Mouse (Mus musculus) MEL (cell line): Measurements from ENCODE around the gene Actr1b. TPM values are rescaled to one million over a fixed set of nuclear protein-coding genes. Genes with fewer than 3 reads are reported as not detected.

ENCODE experiments used
- DNase-seq: peaks from one replicate; pipeline ENCODE4 v3.0.0; 2011; ENCODE audit warnings: low read depth, low spot score
- H3K27ac ChIP-seq: 2 replicates; pipeline ENCODE4 v1.5.1; 2012; ENCODE audit warnings: low read depth, mild to moderate bottlenecking, control low read depth, low read length, moderate library complexity; ENCODE audit not compliant: control insufficient read depth
- H3K27me3 ChIP-seq, 2 experiments: fragments of 150-350 bp in 1 of 2; sonication (generic) in 1 of 2; 2 replicates each; pipeline ENCODE4 v1.6.1; 2012; ENCODE audit warnings: low read length in 2 of 2, mild to moderate bottlenecking in 2 of 2, improper control_type of control experiment in 1 of 2, moderate library complexity in 1 of 2; ENCODE audit not compliant: insufficient read depth in 2 of 2, control insufficient read depth in 1 of 2
- H3K36me3 ChIP-seq, 2 experiments: 2 replicates each; pipeline ENCODE4 v1.6.1; 2012 to 2014; ENCODE audit warnings: low read length in 2 of 2, improper control_type of control experiment in 1 of 2, inconsistent platforms in 1 of 2, mild to moderate bottlenecking in 1 of 2; ENCODE audit not compliant: insufficient read depth in 2 of 2, control insufficient read depth in 1 of 2
- H3K4me1 ChIP-seq, 2 experiments: fragments of 150-350 bp in 1 of 2; sonication (generic) in 1 of 2; 2 replicates each; pipeline ENCODE4 v1.6.1; 2012; ENCODE audit warnings: low read length in 2 of 2, improper control_type of control experiment in 1 of 2, mild to moderate bottlenecking in 1 of 2; ENCODE audit not compliant: insufficient read depth in 2 of 2, control insufficient read depth in 1 of 2
- H3K4me3 ChIP-seq, 2 experiments: fragments of 150-350 bp in 1 of 2; sonication (generic) in 1 of 2; 2 replicates each; pipeline ENCODE4 v1.5.1; 2012; ENCODE audit warnings: low read depth in 2 of 2, low read length in 2 of 2, mild to moderate bottlenecking in 2 of 2, moderate library complexity in 2 of 2, control low read depth in 1 of 2, improper control_type of control experiment in 1 of 2; ENCODE audit not compliant: control insufficient read depth in 1 of 2, insufficient read depth in 1 of 2
- H3K79me2 ChIP-seq: 2 replicates; pipeline ENCODE4 v1.6.1; 2012; ENCODE audit warnings: mild to moderate bottlenecking, low read length, moderate library complexity; ENCODE audit not compliant: control insufficient read depth, poor library complexity, insufficient read depth
- H3K9ac ChIP-seq: 2 replicates; pipeline ENCODE4 v1.6.1; 2012; ENCODE audit warnings: low read depth, mild to moderate bottlenecking, control low read depth, low read length, moderate library complexity; ENCODE audit not compliant: control insufficient read depth, poor library complexity, severe bottlenecking
- H3K9me3 ChIP-seq: fragments of 150-350 bp; sonication (generic); replicated peaks from 2 replicates; pipeline ENCODE4 v1.6.1; 2012; ENCODE audit warnings: mild to moderate bottlenecking, low read length, improper control_type of control experiment, moderate library complexity; ENCODE audit not compliant: insufficient read depth
- BHLHE40 ChIP-seq: IDR thresholded peaks from 2 replicates; pipeline ENCODE4 v1.6.1; 2012; ENCODE audit warnings: low read depth, mild to moderate bottlenecking, inconsistent platforms, low read length, improper control_type of control experiment, borderline replicate concordance
- CHD1 ChIP-seq: IDR thresholded peaks from 2 replicates; pipeline ENCODE4 v1.6.1; 2012; ENCODE audit warnings: low read depth, mild to moderate bottlenecking, inconsistent platforms, low read length, improper control_type of control experiment
- CHD2 ChIP-seq: IDR thresholded peaks from 2 replicates; pipeline ENCODE4 v1.6.1; 2011; ENCODE audit warnings: low read length, improper control_type of control experiment
- CTCF ChIP-seq, 3 experiments: IDR thresholded peaks in 2 of 3; conservative IDR thresholded peaks in 1 of 3; 2 replicates each; pipeline ENCODE4 v1.5.1; 2011 to 2012; ENCODE audit warnings: low read length in 3 of 3, low read depth in 2 of 3, mild to moderate bottlenecking in 2 of 3, improper control_type of control experiment in 1 of 3, inconsistent platforms in 1 of 3, mixed read lengths in 1 of 3, moderate library complexity in 1 of 3; ENCODE audit not compliant: control insufficient read depth in 1 of 3, insufficient read depth in 1 of 3, poor library complexity in 1 of 3, severe bottlenecking in 1 of 3
- E2F4 ChIP-seq: IDR thresholded peaks from 2 replicates; pipeline ENCODE4 v1.6.1; 2011; ENCODE audit warnings: low read depth, low read length, improper control_type of control experiment, borderline replicate concordance
- ELF1 ChIP-seq: IDR thresholded peaks from 2 replicates; pipeline ENCODE4 v1.6.1; 2014; ENCODE audit warnings: low read depth, mild to moderate bottlenecking, inconsistent platforms, low read length, improper control_type of control experiment, moderate library complexity
- EP300 ChIP-seq, 2 experiments: IDR thresholded peaks; 2 replicates each; pipeline ENCODE4 v1.6.1; 2011; ENCODE audit warnings: improper control_type of control experiment in 2 of 2, low read length in 2 of 2, low read depth in 1 of 2, mild to moderate bottlenecking in 1 of 2
- ETS1 ChIP-seq: IDR thresholded peaks from 2 replicates; pipeline ENCODE4 v1.6.1; 2012; ENCODE audit warnings: low read depth, mild to moderate bottlenecking, inconsistent platforms, low read length, improper control_type of control experiment, moderate library complexity
- GABPA ChIP-seq: IDR thresholded peaks from 2 replicates; pipeline ENCODE4 v1.6.1; 2012; ENCODE audit warnings: low read depth, mild to moderate bottlenecking, inconsistent platforms, low read length, improper control_type of control experiment, moderate library complexity
- GATA1 ChIP-seq: IDR thresholded peaks from 2 replicates; pipeline ENCODE4 v1.6.1; 2011; ENCODE audit warnings: low read depth, low read length, improper control_type of control experiment
- JUND ChIP-seq: IDR thresholded peaks from 2 replicates; pipeline ENCODE4 v1.6.1; 2011; ENCODE audit warnings: low read depth, mild to moderate bottlenecking, improper control_type of control experiment, low read length
- KAT2A ChIP-seq: conservative IDR thresholded peaks from 2 replicates; pipeline ENCODE4 v1.6.1; 2012; ENCODE audit warnings: low read depth, low read length, improper control_type of control experiment, inconsistent platforms
- MAX ChIP-seq: IDR thresholded peaks from 2 replicates; pipeline ENCODE4 v1.6.1; 2011; ENCODE audit warnings: low read length, improper control_type of control experiment
- MAZ ChIP-seq: IDR thresholded peaks from 2 replicates; pipeline ENCODE4 v1.6.1; 2012; ENCODE audit warnings: low read depth, mild to moderate bottlenecking, inconsistent platforms, low read length, improper control_type of control experiment
- MEF2A ChIP-seq: IDR thresholded peaks from 2 replicates; pipeline ENCODE4 v1.6.1; 2014; ENCODE audit warnings: low read depth, mild to moderate bottlenecking, inconsistent platforms, low read length, improper control_type of control experiment; ENCODE audit not compliant: poor library complexity, insufficient replicate concordance, severe bottlenecking; ENCODE audit errors: extremely low read depth
- MXI1 ChIP-seq: IDR thresholded peaks from 2 replicates; pipeline ENCODE4 v1.6.1; 2011; ENCODE audit warnings: mild to moderate bottlenecking, low read depth, low read length, improper control_type of control experiment
- MYB ChIP-seq: IDR thresholded peaks from 2 replicates; pipeline ENCODE4 v1.6.1; 2011; ENCODE audit warnings: mild to moderate bottlenecking, low read depth, low read length, improper control_type of control experiment
- MYC ChIP-seq: IDR thresholded peaks from 2 replicates; pipeline ENCODE4 v1.6.1; 2011; ENCODE audit warnings: low read depth, mild to moderate bottlenecking, low read length, improper control_type of control experiment, moderate library complexity
- NELFE ChIP-seq: IDR thresholded peaks from 2 replicates; pipeline ENCODE4 v1.6.1; 2011; ENCODE audit warnings: low read depth, low read length, improper control_type of control experiment
- NRF1 ChIP-seq: IDR thresholded peaks from 2 replicates; pipeline ENCODE4 v1.6.1; 2014; ENCODE audit warnings: low read depth, mild to moderate bottlenecking, inconsistent platforms, low read length, improper control_type of control experiment, moderate library complexity; ENCODE audit not compliant: poor library complexity, insufficient read depth, severe bottlenecking
- POLR2A ChIP-seq, 2 experiments: IDR thresholded peaks; 2 replicates each; pipeline ENCODE4 v1.6.1; 2011 to 2012; ENCODE audit warnings: low read length in 2 of 2, mild to moderate bottlenecking in 2 of 2, control low read depth in 1 of 2, improper control_type of control experiment in 1 of 2, low read depth in 1 of 2, moderate library complexity in 1 of 2; ENCODE audit not compliant: control insufficient read depth in 1 of 2, insufficient read depth in 1 of 2, poor library complexity in 1 of 2
- POLR2AphosphoS2 ChIP-seq: IDR thresholded peaks from 2 replicates; pipeline ENCODE4 v1.6.1; 2011; ENCODE audit warnings: low read length, improper control_type of control experiment
- POLR2AphosphoS5 ChIP-seq: IDR thresholded peaks from 2 replicates; pipeline ENCODE4 v1.6.1; 2012; ENCODE audit warnings: low read depth, borderline replicate concordance, mild to moderate bottlenecking, inconsistent platforms, low read length, moderate library complexity, mixed read lengths
- RAD21 ChIP-seq: IDR thresholded peaks from 2 replicates; pipeline ENCODE4 v1.6.1; 2011; ENCODE audit warnings: mild to moderate bottlenecking, low read depth, low read length, improper control_type of control experiment
- RCOR1 ChIP-seq: IDR thresholded peaks from 2 replicates; pipeline ENCODE4 v1.6.1; 2012; ENCODE audit warnings: low read depth, mild to moderate bottlenecking, inconsistent platforms, low read length, improper control_type of control experiment
- SIN3A ChIP-seq: IDR thresholded peaks from 2 replicates; pipeline ENCODE4 v1.6.1; 2012; ENCODE audit warnings: low read length, improper control_type of control experiment, inconsistent platforms
- SMC3 ChIP-seq: IDR thresholded peaks from 2 replicates; pipeline ENCODE4 v1.6.1; 2011; ENCODE audit warnings: low read depth, low read length, improper control_type of control experiment
- TAL1 ChIP-seq: IDR thresholded peaks from 2 replicates; pipeline ENCODE4 v1.6.1; 2012; ENCODE audit warnings: mild to moderate bottlenecking, inconsistent platforms, low read length, moderate library complexity, mixed read lengths
- TCF12 ChIP-seq: IDR thresholded peaks from 2 replicates; pipeline ENCODE4 v1.6.1; 2014; ENCODE audit warnings: low read depth, mild to moderate bottlenecking, inconsistent platforms, low read length, improper control_type of control experiment, moderate library complexity
- UBTF ChIP-seq: IDR thresholded peaks from 2 replicates; pipeline ENCODE4 v1.6.1; 2012; ENCODE audit warnings: low read depth, mild to moderate bottlenecking, inconsistent platforms, low read length, improper control_type of control experiment, moderate library complexity, borderline replicate concordance; ENCODE audit not compliant: insufficient read depth
- USF1 ChIP-seq: IDR thresholded peaks from 2 replicates; pipeline ENCODE4 v1.6.1; 2014; ENCODE audit warnings: low read depth, mild to moderate bottlenecking, inconsistent platforms, low read length, improper control_type of control experiment, moderate library complexity
- USF2 ChIP-seq, 2 experiments: IDR thresholded peaks; 2 replicates each; pipeline ENCODE4 v1.6.1; 2011 to 2012; ENCODE audit warnings: improper control_type of control experiment in 2 of 2, low read length in 2 of 2, borderline replicate concordance in 1 of 2, inconsistent platforms in 1 of 2, low read depth in 1 of 2, mild to moderate bottlenecking in 1 of 2; ENCODE audit not compliant: insufficient read depth in 1 of 2
- ZC3H11A ChIP-seq: IDR thresholded peaks from 2 replicates; pipeline ENCODE4 v1.6.1; 2012; ENCODE audit warnings: low read depth, mild to moderate bottlenecking, inconsistent platforms, low read length, improper control_type of control experiment
- ZKSCAN1 ChIP-seq: IDR thresholded peaks from 2 replicates; pipeline ENCODE4 v1.6.1; 2012; ENCODE audit warnings: low read depth, mild to moderate bottlenecking, inconsistent platforms, low read length, improper control_type of control experiment, moderate library complexity
- ZMIZ1 ChIP-seq: IDR thresholded peaks from 2 replicates; pipeline ENCODE4 v1.6.1; 2012; ENCODE audit warnings: low read depth, mild to moderate bottlenecking, inconsistent platforms, low read length, improper control_type of control experiment, moderate library complexity
- ZNF384 ChIP-seq: IDR thresholded peaks from 2 replicates; pipeline ENCODE4 v1.6.1; 2012; ENCODE audit warnings: low read depth, mild to moderate bottlenecking, inconsistent platforms, low read length, improper control_type of control experiment
- polyA plus RNA-seq, 2 experiments: library from polyadenylated mRNA; stranded (reverse) in 1 of 2; unstranded in 1 of 2; fragments of >175 nt in 1 of 2; fragments of >200 nt in 1 of 2; gene quantifications; 2 replicates each; pipeline versions ENCODE4 v1.2.1 to v1.2.4; 2012; ENCODE audit warnings: low replicate concordance in 2 of 2, low read depth in 1 of 2; ENCODE audit not compliant: insufficient read length in 2 of 2, insufficient read depth in 1 of 2, missing spikeins in 1 of 2
- total RNA-seq: library from RNA; depleted of rRNA; stranded (reverse); fragments of 300-350 nt; gene quantifications from 2 replicates; pipeline ENCODE4 v1.2.3, GENCODE M21; 2012

Actr1b gene
- total and polyA plus RNA-seq, 3 experiments: 86.1 to 106 TPM; not detected in 1

DNA sequence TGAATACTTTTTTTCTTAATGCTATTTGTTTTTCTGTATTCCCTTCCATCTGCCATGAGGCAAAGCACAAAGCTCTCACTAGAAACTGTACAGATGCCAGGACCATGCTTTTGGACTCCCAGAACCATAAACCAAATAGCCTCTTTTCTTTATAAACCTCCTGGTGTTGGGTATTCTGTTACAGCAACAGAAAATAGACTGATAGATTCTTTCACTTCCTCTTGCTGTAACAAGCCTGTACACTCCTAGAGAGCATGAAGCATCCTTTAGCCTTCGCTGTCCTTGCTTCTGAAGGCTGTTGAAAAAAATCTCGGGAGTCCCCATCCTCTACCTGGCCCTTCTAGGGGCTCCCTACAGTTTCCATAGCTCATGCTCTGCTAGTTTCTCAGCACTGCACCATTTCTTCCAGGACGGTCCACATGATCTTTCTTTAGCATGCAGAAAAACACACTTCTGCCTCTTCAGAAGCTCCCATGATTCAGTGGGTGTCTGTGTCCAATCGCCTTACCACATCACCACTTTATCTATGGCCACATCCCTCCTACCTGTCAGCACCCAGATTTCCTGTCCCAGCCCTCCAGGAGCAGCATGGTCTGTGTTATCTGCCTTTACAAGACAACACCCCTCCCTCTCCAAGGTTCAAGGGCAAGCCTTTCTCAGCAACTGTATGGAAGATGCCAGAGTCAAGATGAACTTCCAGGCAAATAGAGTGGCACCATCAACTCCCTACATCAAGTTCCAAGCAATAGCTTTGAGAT, 56.4 kb downstream of the Actr1b start:
- Histone ChIP-seq H3K27me3 (no peaks in the 10 kb centered on the region), H3K36me3 (peaks cover 0 to 25% of the 10 kb centered on the region in 2 experiments; a peak in 2 of 4 replicates), H3K79me2 (no peaks in the 10 kb centered on the region), H3K27ac (peak overlapping the region; percentile 72), H3K4me1 (peaks cover 20 to 29% of the 10 kb centered on the region in 2 experiments), H3K9ac (no peak overlapping the region; the same call in 1 of the 2 replicates), H3K4me3 (no peak overlapping the region), H3K9me3 (no peaks in the 10 kb centered on the region)
- peak; percentile 79 for DNase-seq
- no peak for TF ChIP-seq UBTF
- peak; percentile 93 for TF ChIP-seq TCF12
- no peak for TF ChIP-seq GABPA
- no peak for TF ChIP-seq NRF1
- no peak for TF ChIP-seq JUND
- TF ChIP-seq ELF1: no peak
- peak; percentile 70 for TF ChIP-seq MAX
- no peak for TF ChIP-seq MAZ
- TF ChIP-seq ZMIZ1: no peak
- no peak for TF ChIP-seq ZNF384
- TF ChIP-seq SIN3A: peak; percentile 86
- TF ChIP-seq MXI1: peak; percentile 82
- TF ChIP-seq RAD21: no peak
- no peak for TF ChIP-seq ZC3H11A
- TF ChIP-seq RCOR1: peak; percentile 90
- no peak; the same call in 1 of the 2 replicates for TF ChIP-seq KAT2A
- TF ChIP-seq POLR2AphosphoS5: no peak
- peak; percentile 80 to 89 for TF ChIP-seq EP300 (IDR thresholded peaks at IDR 0.05; ENCODE audit: low read depth in 1 of 2, low read length in 2 of 2)
- TF ChIP-seq CHD2: no peak
- no peak for TF ChIP-seq NELFE
- no peak for TF ChIP-seq CTCF (IDR thresholded peaks at IDR 0.05 in 2 of 3, conservative IDR thresholded peaks at IDR 0.05 in 1 of 3; ENCODE audit: control insufficient read depth in 1 of 3, insufficient read depth in 1 of 3, low read depth in 2 of 3, low read length in 3 of 3, poor library complexity in 1 of 3, severe bottlenecking in 1 of 3)
- no peak for TF ChIP-seq POLR2A (IDR thresholded peaks at IDR 0.05; ENCODE audit: control insufficient read depth in 1 of 2, insufficient read depth in 1 of 2, low read depth in 1 of 2, low read length in 2 of 2, poor library complexity in 1 of 2)
- TF ChIP-seq POLR2AphosphoS2: no peak
- no peak for TF ChIP-seq ZKSCAN1
- TF ChIP-seq ETS1: peak; percentile 78
- peak; percentile 51 for TF ChIP-seq TAL1
- TF ChIP-seq MEF2A: no peak
- TF ChIP-seq CHD1: no peak
- no peak for TF ChIP-seq SMC3
- TF ChIP-seq GATA1: peak; percentile 94
- 0 out of 2 replicates have a peak, but pooled peaks have one; percentile 28 for TF ChIP-seq USF1
- TF ChIP-seq E2F4: no peak
- no peak for TF ChIP-seq USF2 (IDR thresholded peaks at IDR 0.05; ENCODE audit: borderline replicate concordance in 1 of 2, insufficient read depth in 1 of 2, low read depth in 1 of 2, low read length in 2 of 2)
- TF ChIP-seq MYB: no peak
- no peak for TF ChIP-seq BHLHE40
- TF ChIP-seq MYC: peak; percentile 62; the same call in 1 of the 2 replicates
